Mouse (Mus musculus) urinary bladder, postnatal 25 days (tissue): Measurements from ENCODE around the gene Robo4.

Experiments used
- DNase-seq: peaks from one replicate; pipeline ENCODE4 v3.0.0; 2022; ENCODE audit warnings: low spot score

The Robo4 gene

DNA sequence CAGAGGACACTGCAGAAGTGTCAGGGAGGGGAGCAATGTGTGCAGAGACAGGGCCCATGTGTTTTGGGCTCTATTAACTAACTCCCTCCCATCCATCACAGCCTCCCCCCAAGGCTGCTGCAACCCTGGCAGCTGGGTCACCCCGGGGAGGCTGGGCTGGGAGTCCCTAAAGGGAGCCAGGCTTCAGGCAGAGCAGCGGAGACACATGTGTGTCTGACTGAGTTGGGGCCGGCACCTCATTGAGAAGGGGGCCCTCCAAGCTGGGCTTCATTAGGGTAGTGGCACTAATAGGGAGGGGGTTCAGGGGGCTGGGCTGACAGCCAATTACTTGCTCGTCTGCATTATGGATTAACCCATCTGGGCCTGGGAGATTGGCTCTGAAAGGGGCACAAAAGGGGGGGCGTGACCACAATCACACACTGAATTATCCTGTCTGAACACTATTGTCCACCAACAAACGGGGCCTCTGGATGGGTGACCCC lies 52.4 kb downstream of the Robo4 start:
- no peak for DNase-seq

DNA sequence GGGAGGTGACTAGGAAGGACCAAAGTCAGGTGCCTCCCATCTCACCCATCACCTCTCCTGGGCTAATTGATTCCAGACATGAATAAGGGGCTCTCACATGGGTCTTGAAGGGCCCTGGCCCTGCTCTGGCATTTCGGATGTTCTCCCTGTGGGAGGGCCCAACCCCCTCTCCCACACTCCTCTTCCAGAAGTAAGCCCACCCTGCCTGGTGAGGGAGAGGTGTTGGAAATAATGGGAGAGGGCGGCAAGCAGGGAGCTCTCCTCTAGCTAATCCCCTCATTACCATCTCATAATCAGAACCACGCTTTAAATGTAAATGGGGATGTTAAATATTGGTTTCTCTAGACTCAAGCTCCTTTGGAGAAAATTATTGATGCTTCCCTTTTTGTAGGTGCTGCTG lies 53.3 kb downstream of the Robo4 start:
- no peak for DNase-seq

DNA sequence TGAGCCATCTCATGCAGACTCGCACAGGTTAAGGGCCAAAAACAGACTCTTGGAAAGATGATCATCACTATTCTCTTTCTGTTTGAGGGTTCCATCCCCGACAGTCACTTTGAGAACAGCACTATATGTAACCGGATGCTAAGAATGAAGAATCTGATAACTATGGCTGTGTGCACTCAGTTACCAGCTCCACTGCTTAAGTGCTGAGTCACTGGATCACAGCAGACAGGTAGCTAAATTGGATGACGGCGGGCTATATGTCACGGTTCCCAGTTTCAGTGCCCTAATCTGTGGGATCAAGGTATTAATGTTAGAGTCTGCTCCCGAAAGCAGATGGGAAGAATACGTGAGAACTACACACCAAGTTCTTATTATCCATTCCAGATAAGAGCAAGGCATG lies 54.2 kb downstream of the Robo4 start:
- DNase-seq = no peak

DNA sequence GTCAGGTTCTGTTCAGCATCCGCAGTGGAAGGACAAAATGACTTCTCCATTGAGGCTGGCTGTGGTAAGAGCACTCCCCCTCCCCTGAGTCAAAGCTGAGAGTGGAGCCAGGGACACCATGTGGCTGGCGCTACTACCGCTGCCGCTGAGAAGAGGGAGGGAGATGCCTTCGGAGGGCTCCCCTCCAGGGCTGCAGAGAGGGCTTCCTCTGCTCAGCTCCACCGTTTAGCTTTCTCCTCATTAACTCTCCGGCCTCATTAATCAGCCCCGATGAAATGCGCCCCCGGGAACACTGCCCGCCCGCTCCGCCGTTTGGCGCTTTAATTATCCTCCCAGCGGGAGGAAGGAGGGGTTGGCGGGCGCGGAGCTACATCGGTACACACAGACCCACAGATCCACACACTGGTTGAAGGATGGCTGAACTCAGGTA lies 54.8 kb downstream of the Robo4 start:
- no peak for DNase-seq

DNA sequence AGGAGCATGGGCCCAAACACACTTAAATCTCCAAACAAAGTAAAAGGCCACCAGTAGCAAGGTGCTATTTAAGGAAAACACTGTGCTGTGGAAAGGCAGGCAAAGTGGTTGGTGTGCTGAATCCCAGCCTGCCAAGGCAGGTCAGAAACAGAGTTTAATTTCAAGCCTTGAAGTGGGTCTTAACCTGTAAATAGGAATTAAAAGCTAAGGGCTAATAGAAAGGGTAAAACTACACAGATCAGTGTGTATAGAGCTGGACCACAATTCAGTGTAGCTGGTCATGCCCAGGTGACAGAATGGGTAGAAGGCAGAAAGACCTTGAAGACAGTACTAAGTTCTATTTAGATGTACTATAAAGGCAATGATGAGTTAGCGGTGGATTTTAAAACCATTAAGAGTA lies 55.5 kb downstream of the Robo4 start:
- DNase-seq = no peak

DNA sequence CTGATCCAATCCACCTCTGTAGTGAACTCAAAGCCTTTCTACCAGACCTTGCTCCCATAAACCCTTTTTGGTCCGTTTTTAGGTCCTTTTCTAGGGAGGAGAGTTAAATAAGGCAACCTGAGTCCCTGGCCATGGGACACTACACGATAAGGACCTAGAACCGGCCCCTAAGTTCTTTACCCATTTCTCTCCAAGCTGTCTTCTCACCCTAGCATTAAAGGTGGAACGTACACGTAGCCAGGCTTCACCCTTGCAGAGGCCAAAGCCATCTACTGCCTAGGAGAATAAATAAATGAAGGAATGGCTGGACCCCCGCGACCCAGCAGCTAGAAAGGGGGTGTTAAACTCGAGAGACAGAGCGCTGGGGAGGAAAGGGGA lies 58.0 kb downstream of the Robo4 start:
- no peak for DNase-seq

DNA sequence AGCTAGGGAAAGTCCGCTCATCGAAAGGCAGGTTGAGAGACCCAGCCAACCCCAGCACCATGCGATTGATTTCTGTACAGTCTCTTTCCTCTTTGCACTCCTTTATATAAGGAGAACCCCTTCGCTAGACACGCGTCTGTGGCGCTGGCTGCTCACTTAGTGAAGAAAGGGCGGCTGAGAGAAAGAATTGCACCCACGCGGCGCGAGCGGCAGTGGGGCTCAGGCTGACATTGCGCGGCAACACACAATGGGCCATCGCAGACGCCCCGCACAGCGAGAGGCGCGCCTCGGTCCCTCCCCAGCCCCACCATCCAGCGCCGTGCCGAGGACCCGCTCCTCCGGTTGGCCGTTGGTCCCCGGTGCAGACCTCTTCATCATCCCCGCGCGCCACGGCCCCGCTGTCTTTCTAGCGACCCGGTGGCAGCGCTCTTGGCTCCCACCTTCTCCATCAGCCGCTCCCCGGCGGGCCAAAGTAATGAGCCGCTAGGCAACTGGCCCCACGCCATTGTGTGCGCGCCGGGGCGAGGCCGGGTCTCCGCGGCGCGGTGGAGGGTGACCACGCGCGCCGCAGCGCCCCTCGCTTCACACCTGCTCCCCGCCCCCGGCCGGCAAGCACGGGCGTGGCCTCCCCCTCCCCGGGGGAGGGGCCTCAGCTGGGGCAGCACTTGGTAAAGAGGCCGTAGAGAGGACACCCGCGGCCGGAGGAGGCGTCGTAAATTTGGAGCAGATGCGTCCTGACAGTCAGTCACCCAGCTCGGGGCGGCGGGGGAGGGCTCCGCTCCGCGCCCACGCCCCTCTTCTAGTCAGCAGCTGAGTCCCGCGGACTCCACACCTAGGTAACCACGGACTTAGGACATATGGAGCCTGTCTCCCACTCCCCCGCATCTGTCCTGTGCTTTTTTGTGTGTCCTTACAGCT lies 58.6 kb downstream of the Robo4 start:
- peak; percentile 16 for DNase-seq

DNA sequence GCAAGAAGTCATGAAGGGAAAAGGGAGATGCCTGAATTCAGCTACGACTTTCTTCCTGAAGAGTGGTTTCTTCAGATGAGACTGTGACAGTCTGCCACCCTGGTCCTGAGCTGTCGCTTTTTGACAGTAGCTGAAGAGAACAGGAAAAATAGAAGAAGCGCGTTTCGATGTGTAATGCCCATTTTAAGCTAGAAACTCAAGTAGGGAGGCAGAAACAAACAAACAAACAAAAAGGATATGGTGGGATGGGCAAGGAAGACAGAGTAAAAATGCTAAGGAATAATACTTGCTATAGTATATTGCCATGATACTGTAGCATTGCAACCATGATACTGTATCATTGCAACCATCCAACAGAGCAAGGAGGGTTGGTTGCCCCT lies 59.3 kb downstream of the Robo4 start:
- no peak for DNase-seq

DNA sequence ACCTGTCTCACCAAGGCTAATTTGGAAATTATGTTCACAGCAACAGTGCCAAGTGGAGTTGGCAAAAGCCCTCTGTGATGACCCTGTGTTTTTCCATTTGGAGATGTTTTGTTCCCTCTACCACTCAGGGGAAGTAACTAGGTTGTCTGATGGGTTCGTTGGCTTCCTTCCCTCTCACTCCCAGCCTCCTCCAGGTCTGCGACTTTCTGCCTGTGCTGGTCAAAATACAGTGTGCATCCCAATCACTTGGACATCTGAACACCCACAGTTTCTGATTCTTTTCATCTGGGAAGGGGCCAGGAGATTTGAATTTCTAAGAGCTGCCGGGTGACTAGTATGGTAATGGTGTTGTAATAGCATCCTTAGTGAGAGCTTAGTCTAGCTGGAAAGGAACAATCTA lies 59.9 kb downstream of the Robo4 start:
- DNase-seq = no peak

DNA sequence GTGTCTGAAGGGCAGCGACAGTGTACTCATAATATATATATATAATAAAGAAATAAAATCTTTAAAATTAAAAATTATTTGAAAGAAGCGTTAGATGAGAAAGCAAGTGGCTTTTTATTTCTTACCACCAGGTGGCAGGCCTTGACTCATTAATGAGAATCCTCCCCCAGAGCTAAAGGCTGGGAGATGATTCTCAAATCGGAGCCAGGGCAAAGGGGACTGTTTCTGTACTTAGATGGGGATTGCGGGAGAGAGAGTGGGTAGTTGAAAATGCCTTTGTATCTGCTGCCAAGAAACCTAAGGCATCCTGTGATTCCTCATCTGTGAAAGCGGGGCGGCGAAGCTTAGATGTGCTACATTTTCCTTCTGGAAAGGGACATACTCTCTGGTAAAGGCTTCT lies 61.1 kb downstream of the Robo4 start:
- peak; percentile 49 for DNase-seq
